Mouse (Mus musculus) heart, postnatal 0 days (tissue): ENCODE measurements around the gene Rassf9.

Source experiments
- CTCF ChIP-seq: IDR thresholded peaks from 2 replicates; pipeline ENCODE4 v1.5.1; 2016; ENCODE audit warnings: antibody characterized with exemption, control low read depth, low read depth
- EP300 ChIP-seq: IDR thresholded peaks from 2 replicates; pipeline ENCODE4 v1.6.1; 2016; ENCODE audit warnings: antibody characterized with exemption, low read depth

DNA sequence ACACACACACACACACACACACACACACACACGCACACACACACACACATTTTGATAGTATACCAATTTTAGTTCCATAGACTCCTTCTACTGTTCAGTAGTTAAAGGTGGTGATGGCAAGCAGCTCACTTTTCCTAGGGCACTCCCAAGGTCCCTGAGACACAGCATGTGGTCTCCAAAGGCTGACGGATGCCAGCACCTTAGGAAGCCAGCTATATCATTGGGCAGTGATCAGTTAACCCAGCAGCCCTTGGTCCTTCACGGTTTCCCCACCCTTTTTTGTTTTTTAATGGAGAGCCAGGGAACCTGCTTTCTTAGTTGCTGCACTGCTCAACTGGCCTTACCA lies 588 bp upstream of the Rassf9 start:
- no peak for TF ChIP-seq CTCF
- no peak for TF ChIP-seq EP300
